Mouse (Mus musculus): ENCODE data around the gene Olfr331.
"Not testable (repeated sequence)": the region's sequence is repeated elsewhere in the genome, so short reads cannot be mapped to it uniquely, and the experiment has no call there.

The Olfr331 gene

DNA sequence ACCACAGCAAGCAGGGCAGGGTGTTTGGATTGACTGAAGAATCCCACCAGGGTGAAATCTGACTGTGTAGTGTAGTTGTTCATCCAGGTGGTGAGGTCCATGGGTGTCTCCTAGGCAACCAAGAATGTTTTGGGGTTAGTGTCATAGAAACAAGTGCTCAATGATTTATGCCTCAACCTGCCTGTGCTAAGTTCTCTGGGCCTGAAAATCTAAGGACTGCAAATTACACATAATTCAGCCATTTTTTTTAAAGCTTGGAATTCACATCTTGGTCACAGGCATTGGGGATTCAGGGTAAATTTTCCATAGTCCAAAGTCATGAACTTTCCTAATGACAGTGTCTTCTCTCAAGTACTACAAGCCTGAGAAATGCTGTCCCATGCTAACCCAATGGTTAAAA is at the start of gene Olfr331:
Olfr331 (minus strand) TSS at position 101 of the 400 bp plus-strand sequence.
- DNase-seq: not testable (repeated sequence)

DNA sequence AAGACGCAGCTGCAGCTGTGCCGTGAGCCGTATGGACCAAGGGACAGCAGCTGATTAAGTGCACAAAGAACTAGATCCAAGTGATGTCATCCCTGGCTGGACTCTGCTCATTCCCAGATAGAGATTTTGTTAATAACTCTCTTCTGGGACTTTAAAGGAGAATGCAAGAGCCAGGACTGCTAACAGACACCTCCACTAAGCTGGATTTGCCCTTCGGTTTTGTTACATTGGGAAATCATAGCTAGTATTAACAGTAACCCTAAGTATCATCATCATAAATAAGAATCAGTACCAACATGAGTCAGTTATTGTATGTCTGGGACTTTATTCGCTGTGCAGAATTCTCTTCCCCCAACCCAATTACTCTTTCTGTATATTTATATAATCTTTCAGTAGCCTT is 44.0 kb upstream of the Olfr331 start, which contains the start of gene Olfr329-ps:
Olfr329-ps (minus strand) TSS at position 101 of the 400 bp plus-strand sequence.
- DNase-seq: no peak

DNA sequence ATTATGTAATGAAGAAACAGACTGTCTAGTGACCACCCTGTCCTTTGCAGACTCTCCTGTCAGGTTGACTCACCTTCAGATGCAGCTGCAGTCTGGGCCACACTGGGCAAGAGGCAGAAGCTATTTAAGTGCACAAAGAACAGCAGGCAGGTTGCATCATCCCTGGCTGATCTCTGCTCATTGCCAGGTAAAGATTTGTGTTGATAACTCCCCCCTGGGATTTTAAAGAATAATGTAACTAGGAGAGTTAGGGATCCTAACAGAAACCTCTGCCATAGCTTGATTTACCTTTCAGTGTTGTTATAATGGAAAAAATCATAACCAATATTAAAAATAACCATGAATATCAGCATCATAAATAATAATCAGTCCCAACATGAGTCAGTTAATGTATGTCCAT is 32.4 kb upstream of the Olfr331 start, which contains the start of gene Olfr330:
Olfr330 (minus strand) TSS at position 101 of the 400 bp plus-strand sequence.
- not testable (repeated sequence) for DNase-seq

DNA sequence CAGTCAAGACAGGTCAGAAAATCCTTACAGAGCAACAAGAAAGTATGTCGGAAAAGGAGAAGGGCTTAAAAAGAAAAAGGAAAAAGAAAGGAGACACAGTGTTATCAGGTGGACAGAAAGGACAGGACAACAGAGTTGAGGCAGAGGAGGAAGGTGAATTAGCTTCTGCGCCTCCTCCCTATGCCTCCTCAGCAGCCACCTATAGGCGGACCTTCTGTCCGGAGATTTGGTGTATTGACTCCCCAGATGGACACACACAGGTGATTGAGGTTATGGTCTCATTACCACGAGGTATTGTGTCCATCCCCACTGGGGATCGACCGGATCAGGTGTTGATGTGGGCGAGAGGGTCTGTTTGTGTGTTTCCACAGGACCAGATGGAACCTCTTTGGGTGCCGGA is 17.4 kb upstream of the Olfr331 start:
- peak in 1 of 2 experiments; percentile 22 for DNase-seq

DNA sequence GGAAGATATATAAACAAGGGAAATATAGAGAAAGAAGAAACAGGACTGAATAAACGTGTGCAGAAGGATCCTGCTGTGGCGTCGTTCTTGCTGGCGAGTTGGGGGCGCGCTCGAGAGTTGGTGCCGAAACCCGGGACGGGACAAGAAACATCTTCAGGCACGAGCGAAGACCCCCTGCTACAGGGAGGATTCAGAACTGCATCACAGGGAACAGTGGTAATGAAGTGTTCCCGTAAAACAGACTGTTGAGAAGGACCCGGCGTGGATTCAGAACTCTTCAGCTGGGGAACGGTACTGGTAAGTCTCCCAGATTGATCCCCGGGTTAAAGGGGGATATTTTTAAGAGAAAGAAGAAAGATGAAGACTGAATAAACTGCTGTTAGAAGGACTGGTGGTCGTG is 16.5 kb upstream of the Olfr331 start:
- DNase-seq: peak; percentile 60 to 76

DNA sequence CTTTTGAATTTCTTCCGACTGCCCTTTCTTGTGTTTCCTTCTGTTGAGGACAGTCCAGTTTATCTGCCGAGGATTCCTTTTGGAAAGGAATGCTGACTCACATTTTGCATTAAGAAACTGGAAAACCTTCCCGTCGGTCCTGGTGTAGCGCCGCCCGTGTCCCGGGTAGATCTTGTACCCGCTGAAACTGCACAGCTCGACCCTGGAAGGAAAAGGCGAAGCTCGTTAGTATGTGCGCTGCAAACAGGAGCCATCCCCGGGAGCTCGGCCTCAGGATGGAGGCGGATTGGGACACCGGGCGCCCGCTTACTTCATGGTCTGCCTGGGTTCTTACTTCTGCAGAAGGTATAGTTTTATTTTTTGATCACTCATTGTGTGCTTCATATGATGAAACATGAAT is 6.7 kb upstream of the Olfr331 start:
- DNase-seq: not testable (repeated sequence)

DNA sequence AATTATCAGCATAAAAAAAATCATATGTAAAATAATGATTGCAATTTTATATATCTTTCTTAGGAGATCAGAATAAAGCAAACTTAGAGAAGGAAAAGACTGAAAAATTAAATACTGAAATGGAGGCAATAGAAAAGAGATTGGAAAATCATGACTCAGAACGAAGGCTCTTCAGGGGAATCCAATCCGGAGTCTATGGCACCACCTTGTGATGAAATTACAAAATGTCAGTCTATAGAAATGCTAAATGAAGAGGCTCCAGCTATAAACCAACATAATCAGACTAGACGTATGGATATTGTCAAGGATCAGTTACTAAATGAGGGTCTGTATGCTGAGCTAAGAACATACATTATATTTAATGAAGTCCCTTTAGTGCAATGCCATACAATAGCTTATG is 3.1 kb downstream of the Olfr331 start:
- no peak for DNase-seq

DNA sequence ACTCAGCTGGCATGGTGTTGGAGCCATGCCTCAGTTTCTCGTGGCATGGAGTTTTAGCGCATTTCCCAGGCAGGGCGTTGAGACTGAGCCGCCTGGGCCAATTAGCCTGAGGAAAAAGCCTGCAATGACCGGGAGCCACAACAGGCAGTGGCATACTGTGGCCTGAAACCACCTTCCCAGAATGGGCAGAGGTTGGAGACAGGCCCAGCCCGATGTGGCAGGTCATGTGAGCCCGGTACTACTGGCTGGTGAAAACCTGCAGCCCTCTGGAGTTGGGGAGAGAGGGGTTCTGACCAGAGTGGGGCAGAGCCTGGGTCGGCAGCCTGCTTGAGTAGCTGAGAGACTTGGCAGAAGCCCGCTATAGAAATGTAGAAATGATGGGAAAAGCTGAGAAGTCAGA is 3.6 kb downstream of the Olfr331 start:
- DNase-seq: no peak

DNA sequence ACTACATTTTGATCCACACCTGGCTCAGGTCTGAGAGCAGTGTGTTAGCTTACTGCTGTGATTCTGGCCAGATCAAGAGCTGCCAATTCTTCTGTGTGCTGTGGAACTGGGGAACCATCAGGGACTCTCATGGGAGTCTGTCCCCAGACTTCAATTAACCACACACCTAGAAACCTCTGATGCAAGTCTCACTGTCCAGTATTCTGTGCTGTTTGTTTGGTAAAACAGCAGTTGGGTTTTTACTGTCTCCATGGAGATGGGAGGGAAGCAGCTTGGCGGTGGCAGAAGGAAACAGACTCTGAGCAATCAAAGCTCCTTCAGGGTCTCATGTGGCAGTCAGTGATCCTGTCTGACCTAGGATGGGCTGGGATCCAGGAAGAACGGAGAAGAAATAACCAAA is 9.9 kb downstream of the Olfr331 start, which contains the start of gene Olfr332:
Olfr332 (minus strand) TSS at position 101 of the 400 bp plus-strand sequence.
- no peak for DNase-seq

DNA sequence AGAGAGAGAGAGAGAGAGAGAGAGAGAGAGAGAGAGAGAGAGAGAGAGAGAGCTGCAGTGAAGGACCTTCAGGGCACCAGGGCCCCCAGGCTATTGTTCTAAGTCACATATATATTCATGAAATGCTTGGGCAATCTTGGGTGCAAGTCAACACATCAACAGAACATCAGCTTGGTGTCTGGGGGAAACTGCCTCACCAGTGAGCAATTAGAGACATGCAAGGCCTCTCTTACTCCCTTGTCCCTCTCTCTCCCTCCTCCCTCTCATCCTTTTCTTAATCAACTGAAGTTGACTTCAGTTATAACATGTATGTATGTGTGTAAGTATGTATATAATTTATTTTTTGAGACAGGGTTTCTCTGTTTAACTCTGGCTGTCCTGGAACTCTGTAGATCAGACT is 40.2 kb downstream of the Olfr331 start, which contains the start of gene Olfr30:
Olfr30 (minus strand) TSS at position 101 of the 400 bp plus-strand sequence.
- DNase-seq: no peak

DNA sequence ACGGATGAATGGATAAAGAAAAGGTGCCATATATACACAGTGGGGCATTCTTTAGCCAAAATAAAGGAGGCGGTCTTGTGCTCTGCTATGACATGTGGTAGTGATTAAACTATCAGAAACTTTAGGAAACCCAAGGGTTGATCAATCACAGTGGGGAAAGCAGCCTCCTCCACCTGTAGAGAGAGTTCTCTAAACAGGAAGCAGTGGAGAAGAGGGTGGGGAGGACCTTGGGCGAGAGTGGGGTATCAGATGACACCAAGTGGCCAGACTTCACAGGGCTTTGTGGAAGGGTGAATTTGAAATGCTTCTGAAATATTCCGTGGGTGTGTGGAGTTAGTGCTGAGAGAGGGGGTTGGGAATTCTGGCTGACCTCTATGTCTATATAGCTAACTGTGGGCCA is 48.8 kb downstream of the Olfr331 start:
- no peak for DNase-seq

DNA sequence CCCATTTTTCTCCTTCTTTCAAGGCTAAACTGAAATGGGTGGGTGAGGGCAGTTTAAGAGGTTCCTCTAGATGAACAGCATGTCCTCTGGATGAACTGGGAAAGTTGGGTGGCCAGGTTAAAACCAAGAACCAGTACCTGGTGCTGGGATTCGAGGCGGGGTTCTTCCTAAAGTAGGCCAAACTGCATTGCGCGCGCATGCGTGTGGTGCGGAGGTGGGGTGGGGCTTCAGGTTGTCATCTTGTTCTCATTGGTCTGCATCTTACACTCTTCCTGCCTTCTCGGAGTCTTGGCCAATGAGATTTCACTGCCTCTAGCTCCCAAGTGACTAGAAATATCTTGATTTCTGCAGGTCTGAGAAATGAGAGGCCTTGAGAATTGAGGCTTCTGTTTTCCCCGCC is 49.6 kb downstream of the Olfr331 start, which contains the start of gene Lypd9:
Lypd9 (minus strand) TSS at position 165 of the 400 bp plus-strand sequence.
- no peak for DNase-seq

Measured in thymus, adult 18-20 months (tissue).